In the genomic region with DNA sequence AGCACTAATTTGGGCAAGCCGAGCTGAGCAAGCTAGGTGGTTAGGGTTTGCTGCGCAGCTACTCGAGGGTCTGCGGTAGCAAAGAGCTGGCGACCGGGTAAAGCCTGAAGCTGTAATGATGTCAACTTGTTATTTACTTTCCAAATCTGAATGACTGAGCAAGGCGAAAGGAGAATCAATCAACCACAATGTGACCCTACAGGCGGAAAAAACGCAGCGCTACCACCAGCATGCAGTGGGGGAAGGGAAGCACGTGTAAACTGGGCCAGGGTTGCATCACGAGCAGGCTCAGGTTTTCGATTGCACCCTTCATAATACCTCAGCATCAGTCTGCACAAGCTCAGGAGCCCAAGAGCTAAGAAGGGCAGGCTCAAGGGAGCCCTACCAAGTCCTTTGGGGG, we compare ENCODE assay signal across 8 mouse cellular contexts. TPM values are rescaled to one million over a fixed set of nuclear protein-coding genes. Genes with fewer than 3 reads are reported as not detected.
DNase-seq lines count a peak whose midpoint lies in the region; ATAC-seq and TF ChIP-seq lines count a peak whose summit lies in the region.

No protein-coding gene starts in this region.

- peak; percentile 26; the same call in 1 of the 2 replicates for TF ChIP-seq POLR2A in cerebellum, adult 2 months (IDR thresholded peaks at IDR 0.05; ENCODE audit: borderline replicate concordance, insufficient read depth, low read length)

- H3K27me3 ChIP-seq in cerebellum, adult 2 months (ENCODE audit: control insufficient read depth, insufficient read depth, low read length), result no peaks in the 10 kb centered on the region
- H3K27me3 ChIP-seq in lung, embryonic 16.5 days (ENCODE audit: control insufficient read depth, insufficient read depth, low read depth, low read length), result no peaks in the 10 kb centered on the region

- peak; percentile 77 to 81 for ATAC-seq in hematopoietic stem cell, adult 5-6 weeks (replicated peaks in 1 of 2; ENCODE audit: insufficient read depth in 1 of 2, low FRiP score in 2 of 2, low TSS enrichment in 1 of 2, low read depth in 1 of 2, poor library complexity in 2 of 2, severe bottlenecking in 2 of 2)
- ATAC-seq in lung, embryonic 16.5 days (ENCODE audit: low read depth), result peak; percentile 53

- TF ChIP-seq CTCF in cerebellum, adult 2 months (IDR thresholded peaks at IDR 0.05; ENCODE audit: borderline replicate concordance, insufficient read depth, low read depth, low read length), result no peak

- peak; percentile 63 for DNase-seq in ES-E14 (ENCODE audit: low read depth, low spot score)
- DNase-seq in cerebellum, adult 2 months, result peak; percentile 78 to 87
- peak; percentile 93 for DNase-seq in forelimb bud, embryonic 11.5 days (ENCODE audit: low read depth, low spot score)
- DNase-seq in layer of hippocampus, adult 9-10 months (ENCODE audit: low spot score), result peak; percentile 68
- DNase-seq in ovary, postnatal 10 days (ENCODE audit: low spot score), result peak; percentile 29
- peak; percentile 75 to 78 for DNase-seq in thymus, postnatal 10 days (ENCODE audit: low spot score in 2 of 2)

- no peaks in the 10 kb centered on the region for H3K9me3 ChIP-seq in ES-E14 (ENCODE audit: control insufficient read depth, insufficient read depth, low read depth, low read length)
- no peaks in the 10 kb centered on the region for H3K9me3 ChIP-seq in lung, embryonic 16.5 days (ENCODE audit: control insufficient read depth, low read length)

- peak overlapping the region; percentile 66 to 87 for H3K4me3 ChIP-seq in ES-E14 (ENCODE audit: insufficient read depth in 1 of 2, low read depth in 1 of 2, low read length in 2 of 2, poor library complexity in 1 of 2, severe bottlenecking in 1 of 2)
- H3K4me3 ChIP-seq in cerebellum, adult 2 months (replicated peaks; ENCODE audit: insufficient read depth, low read depth, low read length), result peak overlapping the region; percentile 38
- H3K4me3 ChIP-seq in lung, embryonic 16.5 days (ENCODE audit: low read length), result peak overlapping the region; percentile 18; the same call in 1 of the 2 replicates

- 5% methylated on average over 13 of the region's 13 CpGs for WGBS in cerebellum, adult 2 months
- WGBS in lung, embryonic 16.5 days, result 12% methylated on average over 13 of the region's 13 CpGs

- H3K9ac ChIP-seq in ES-E14 (ENCODE audit: insufficient read depth, low read depth, low read length, poor library complexity, severe bottlenecking), result peak overlapping the region; percentile 91
- H3K9ac ChIP-seq in lung, embryonic 16.5 days (ENCODE audit: low read length), result no peak overlapping the region

- peak overlapping the region; percentile 88 for H3K27ac ChIP-seq in ES-E14 (ENCODE audit: insufficient read depth, low read depth, low read length, poor library complexity, severe bottlenecking)
- H3K27ac ChIP-seq in cerebellum, adult 2 months (ENCODE audit: insufficient read depth, low read length), result peak overlapping the region; percentile 94; the same call in 1 of the 2 replicates
- peak overlapping the region; percentile 97 for H3K27ac ChIP-seq in lung, embryonic 16.5 days (ENCODE audit: low read length)

- in situ Hi-C loops in ES-E14 (cut with MboI; ENCODE audit: low sequenced_read_pairs in 2 of 2, unreplicated experiment in 2 of 2), result loop anchor here in 1 of 2 experiments (10.0 kb wide), 1 partner anchor 74 kb away; no protein-coding TSS in a partner anchor

- H3K4me1 ChIP-seq in ES-E14 (ENCODE audit: control insufficient read depth in 2 of 2, insufficient read depth in 2 of 2, low read length in 2 of 2, poor library complexity in 1 of 2), result no peaks in the 10 kb centered on the region
- no peaks in the 10 kb centered on the region for H3K4me1 ChIP-seq in cerebellum, adult 2 months (ENCODE audit: control insufficient read depth, insufficient read depth, low read length)
- peaks cover 9% of the 10 kb centered on the region for H3K4me1 ChIP-seq in lung, embryonic 16.5 days (replicated peaks; ENCODE audit: control insufficient read depth, insufficient read depth, low read length)

- no peaks in the 10 kb centered on the region for H3K36me3 ChIP-seq in ES-E14 (ENCODE audit: control insufficient read depth, insufficient read depth, low read length, poor library complexity, severe bottlenecking)
- no peaks in the 10 kb centered on the region for H3K36me3 ChIP-seq in lung, embryonic 16.5 days (ENCODE audit: control insufficient read depth, insufficient read depth, low read length)

- H3K4me2 ChIP-seq in lung, embryonic 16.5 days (ENCODE audit: low read depth, low read length), result peak overlapping the region; percentile 63

TF ChIP-seq in ES-E14, 5 proteins besides CTCF, POLR2A, EP300 and RAD21:
- peak; percentile 29; the same call in 1 of the 2 replicates for TF ChIP-seq HCFC1 (IDR thresholded peaks at IDR 0.05; ENCODE audit: borderline replicate concordance, insufficient read depth, low read length)
- peak; percentile 76; the same call in 1 of the 2 replicates for TF ChIP-seq CHD2 (IDR thresholded peaks at IDR 0.05; ENCODE audit: low read depth, low read length)
- TF ChIP-seq MAFK (IDR thresholded peaks at IDR 0.05; ENCODE audit: insufficient read depth, low read depth, low read length), result peak; percentile 52; the same call in 1 of the 2 replicates
- no peak for TF ChIP-seq ZC3H11A (IDR thresholded peaks at IDR 0.05; ENCODE audit: borderline replicate concordance, low read depth, low read length)

RNA-seq across cellular contexts. Expression of gene Tbl1x, which starts 1.7 kb away (rescaled TPM):
- total RNA-seq in ES-E14 (2012; rRNA removed), result 33.7 and 35.5 TPM in 2 replicates
- polyA plus RNA-seq in cerebellum, adult 2 months (2012; rRNA removed), result 30.1 and 31.3 TPM in 2 replicates
- 54.0 and 62.8 TPM in 2 replicates for total RNA-seq in hematopoietic stem cell, adult 5-6 weeks (2017)
- polyA plus RNA-seq in lung, embryonic 16.5 days (2015; fragmentation: Nextera tagmentation; extraction: Ambion mirVana), result 66.9 and 68.0 TPM in 2 replicates

Comparison
In these comparisons a context has a peak if more than half of its experiments do, and no peak if none do; other contexts are left out.
1. Peak in every context shown above with its lines: DNase-seq, ATAC-seq, H3K4me3 ChIP-seq and H3K27ac ChIP-seq.
2. DNase-seq: peak in every context shown above with its lines; median percentile 93 in forelimb bud, embryonic 11.5 days; 82 in cerebellum, adult 2 months; 76 in thymus, postnatal 10 days; 68 in layer of hippocampus, adult 9-10 months; 63 in ES-E14; 29 in ovary, postnatal 10 days.
3. H3K4me3 ChIP-seq: peak in every context shown above with its lines; median percentile 76 in ES-E14; 38 in cerebellum, adult 2 months; 18 in lung, embryonic 16.5 days.